Mouse (Mus musculus) forebrain, embryonic 11.5 days (tissue): ENCODE results near the gene Spindoc. TPM values are rescaled to one million over a fixed set of nuclear protein-coding genes. Genes with fewer than 3 reads are reported as not detected.

Experiments used
- ATAC-seq: fragments of 200-750 bp; cut with Nextera tagmentation; replicated peaks from 2 replicates; pipeline ENCODE4 v1.8.0; 2017; ENCODE audit warnings: moderate TSS enrichment; ENCODE audit not compliant: low FRiP score
- DNase-seq: peaks from one replicate; pipeline ENCODE4 v3.0.0-alpha.2; 2017; ENCODE audit warnings: low spot score
- H3K27ac ChIP-seq: fragments of 300-500 bp; sonication (generic); 2 replicates; pipeline ENCODE4 v1.5.1; 2014; ENCODE audit warnings: low read depth, low read length
- H3K27me3 ChIP-seq: fragments of 300-500 bp; sonication (generic); 2 replicates; pipeline ENCODE4 v1.6.1; 2014; ENCODE audit warnings: mild to moderate bottlenecking, low read length, mixed read lengths; ENCODE audit not compliant: control insufficient read depth, insufficient read depth
- H3K36me3 ChIP-seq: fragments of 300-500 bp; sonication (generic); 2 replicates; pipeline ENCODE4 v1.6.1; 2014; ENCODE audit warnings: mild to moderate bottlenecking, low read length, moderate library complexity, mixed read lengths; ENCODE audit not compliant: control insufficient read depth, insufficient read depth
- H3K4me1 ChIP-seq: fragments of 300-500 bp; sonication (generic); replicated peaks from 2 replicates; pipeline ENCODE4 v1.6.1; 2014; ENCODE audit warnings: low read length, mixed read lengths; ENCODE audit not compliant: control insufficient read depth, insufficient read depth
- H3K4me2 ChIP-seq: fragments of 300-500 bp; sonication (generic); 2 replicates; pipeline ENCODE4 v1.6.1; 2014; ENCODE audit warnings: low read depth, mild to moderate bottlenecking, low read length, moderate library complexity, mixed read lengths; ENCODE audit not compliant: severe bottlenecking
- H3K4me3 ChIP-seq: fragments of 300-500 bp; sonication (generic); 2 replicates; pipeline ENCODE4 v1.5.1; 2014; ENCODE audit warnings: low read depth, low read length
- H3K9ac ChIP-seq: fragments of 300-500 bp; sonication (generic); 2 replicates; pipeline ENCODE4 v1.6.1; 2014; ENCODE audit warnings: low read length
- H3K9me3 ChIP-seq: fragments of 300-500 bp; sonication (generic); 2 replicates; pipeline ENCODE4 v1.6.1; 2016; ENCODE audit warnings: low read length, mixed read lengths; ENCODE audit not compliant: control insufficient read depth
- WGBS: fragments of 180-500 bp; shearing (Covaris S2); extraction: QIAGEN DNeasy Blood & Tissue Kit; methylation state at CpG from one replicate; pipeline ENCODE4 v1.1.7; 2014; 5-methylcytosine and 5-hydroxymethylcytosine counted together
- polyA plus RNA-seq: library from polyadenylated mRNA; unstranded; fragments of >200 nt; fragmentation: Nextera tagmentation; extraction: Ambion mirVana; gene quantifications from 2 replicates; pipeline ENCODE4 v1.2.1, GENCODE M21; 2014

Spindoc gene
- polyA plus RNA-seq, 1 experiment from 2014 or later = 39.9 TPM

- 91% methylated on average over 4 of the region's 4 CpGs for WGBS
- Histone ChIP-seq H3K27me3 (no peaks in the 10 kb centered on the region), H3K4me1 (peaks cover 15% of the 10 kb centered on the region), H3K27ac (no peak overlapping the region), H3K9ac (no peak overlapping the region), H3K4me3 (no peak overlapping the region), H3K9me3 (no peaks in the 10 kb centered on the region), H3K4me2 (no peak overlapping the region), H3K36me3 (no peaks in the 10 kb centered on the region; the same call in 1 of the 2 replicates)
- no peak for DNase-seq
- ATAC-seq = no peak
Observed at GRCm38 (mm10) chr19:7335656-7336055, 47.1 kb downstream of the Spindoc start.

GRCm38 (mm10) chr19:7334049-7334448 is 48.7 kb downstream of the Spindoc start:
- DNase-seq = no peak
- Histone ChIP-seq H3K4me1 (peaks cover 3% of the 10 kb centered on the region), H3K9ac (no peak overlapping the region), H3K4me3 (no peak overlapping the region), H3K27me3 (no peaks in the 10 kb centered on the region), H3K4me2 (no peak overlapping the region), H3K9me3 (no peaks in the 10 kb centered on the region), H3K36me3 (no peaks in the 10 kb centered on the region; the same call in 1 of the 2 replicates), H3K27ac (no peak overlapping the region)
- no peak for ATAC-seq
- WGBS = 91% methylated on average over 2 of the region's 2 CpGs

- Histone ChIP-seq H3K4me2 (no peak overlapping the region), H3K36me3 (no peaks in the 10 kb centered on the region; the same call in 1 of the 2 replicates), H3K9me3 (no peaks in the 10 kb centered on the region), H3K9ac (no peak overlapping the region), H3K27ac (no peak overlapping the region), H3K4me1 (no peaks in the 10 kb centered on the region), H3K4me3 (no peak overlapping the region), H3K27me3 (no peaks in the 10 kb centered on the region)
- no peak for DNase-seq
- 74% methylated on average over 3 of the region's 3 CpGs for WGBS
- ATAC-seq = no peak
Observed at GRCm38 (mm10) chr19:7321391-7321790, 61.4 kb downstream of the Spindoc start.

GRCm38 (mm10) chr19:7320181-7320580 is 62.6 kb downstream of the Spindoc start:
- Histone ChIP-seq H3K36me3 (no peaks in the 10 kb centered on the region; the same call in 1 of the 2 replicates), H3K27ac (no peak overlapping the region), H3K27me3 (no peaks in the 10 kb centered on the region), H3K4me2 (no peak overlapping the region), H3K9me3 (no peaks in the 10 kb centered on the region), H3K4me1 (no peaks in the 10 kb centered on the region), H3K4me3 (no peak overlapping the region), H3K9ac (no peak overlapping the region)
- no peak for DNase-seq
- no peak for ATAC-seq
- WGBS = 70% methylated on average over 2 of the region's 2 CpGs

- Histone ChIP-seq H3K4me1 (no peaks in the 10 kb centered on the region), H3K36me3 (no peaks in the 10 kb centered on the region; the same call in 1 of the 2 replicates), H3K9me3 (no peaks in the 10 kb centered on the region), H3K27ac (no peak overlapping the region), H3K27me3 (no peaks in the 10 kb centered on the region), H3K9ac (no peak overlapping the region), H3K4me3 (no peak overlapping the region), H3K4me2 (no peak overlapping the region)
- 91% methylated on average over 4 of the region's 4 CpGs for WGBS
- no peak for DNase-seq
- no peak for ATAC-seq
Observed at GRCm38 (mm10) chr19:7317716-7318115, 65.1 kb downstream of the Spindoc start.

GRCm38 (mm10) chr19:7316822-7317221 is 66.0 kb downstream of the Spindoc start:
- Histone ChIP-seq H3K4me2 (no peak overlapping the region), H3K9me3 (no peaks in the 10 kb centered on the region), H3K4me1 (no peaks in the 10 kb centered on the region), H3K27me3 (no peaks in the 10 kb centered on the region), H3K36me3 (no peaks in the 10 kb centered on the region; the same call in 1 of the 2 replicates), H3K27ac (no peak overlapping the region), H3K9ac (no peak overlapping the region), H3K4me3 (no peak overlapping the region)
- WGBS = 82% methylated on average over 4 of the region's 4 CpGs
- ATAC-seq = no peak
- no peak for DNase-seq

- DNase-seq (no peak), ATAC-seq (no peak)
- H3K9ac ChIP-seq = no peak overlapping the region
- no peaks in the 10 kb centered on the region for H3K9me3 ChIP-seq
- H3K36me3 ChIP-seq = no peaks in the 10 kb centered on the region
- H3K27ac ChIP-seq = no peak overlapping the region
- H3K4me1 ChIP-seq = peaks cover 9% of the 10 kb centered on the region
- H3K4me3 ChIP-seq = no peak overlapping the region
- H3K4me2 ChIP-seq = no peak overlapping the region
- H3K27me3 ChIP-seq = no peaks in the 10 kb centered on the region
- 69% methylated on average over 4 of the region's 4 CpGs for WGBS
Observed at GRCm38 (mm10) chr19:7315587-7315984, 67.2 kb downstream of the Spindoc start.

GRCm38 (mm10) chr19:7314976-7315586 is 67.7 kb downstream of the Spindoc start:
- H3K4me3 ChIP-seq = no peak overlapping the region
- no peak for ATAC-seq
- DNase-seq = no peak
- H3K4me1 ChIP-seq = peaks cover 11% of the 10 kb centered on the region
- no peak overlapping the region for H3K9ac ChIP-seq
- WGBS = 95% methylated on average over 8 of the region's 8 CpGs
- no peaks in the 10 kb centered on the region for H3K36me3 ChIP-seq
- H3K27me3 ChIP-seq = no peaks in the 10 kb centered on the region
- no peak overlapping the region for H3K4me2 ChIP-seq
- no peaks in the 10 kb centered on the region for H3K9me3 ChIP-seq
- H3K27ac ChIP-seq = no peak overlapping the region

- DNase-seq (no peak), ATAC-seq (no peak)
- H3K36me3 ChIP-seq = no peaks in the 10 kb centered on the region
- no peaks in the 10 kb centered on the region for H3K9me3 ChIP-seq
- no peaks in the 10 kb centered on the region for H3K27me3 ChIP-seq
- H3K9ac ChIP-seq = no peak overlapping the region
- peaks cover 11% of the 10 kb centered on the region for H3K4me1 ChIP-seq
- 95% methylated on average over 2 of the region's 2 CpGs for WGBS
- no peak overlapping the region for H3K4me2 ChIP-seq
- H3K27ac ChIP-seq = no peak overlapping the region
- H3K4me3 ChIP-seq = no peak overlapping the region
Observed at GRCm38 (mm10) chr19:7313660-7314059, 69.1 kb downstream of the Spindoc start.
